Mouse (Mus musculus): ENCODE results near the gene Zfp148. TPM values are rescaled to one million over a fixed set of nuclear protein-coding genes. Genes with fewer than 3 reads are reported as not detected.
"Not testable (repeated sequence)": the region's sequence is repeated elsewhere in the genome, so short reads cannot be mapped to it uniquely, and the experiment has no call there.

Gene Zfp148
- polyA plus RNA-seq (2014; fragmentation: Nextera tagmentation; extraction: Ambion mirVana), result 47.3 and 52.5 TPM in 2 replicates

- WGBS, result 4% methylated on average over 50 of the region's 50 CpGs
- not testable (repeated sequence) for H3K4me1 ChIP-seq (replicated peaks; ENCODE audit: control insufficient read depth, insufficient read depth, low read length); H3K27me3 ChIP-seq (replicated peaks; ENCODE audit: control insufficient read depth, insufficient read depth, low read length); H3K36me3 ChIP-seq (ENCODE audit: control insufficient read depth, insufficient read depth, low read length); H3K9me3 ChIP-seq (ENCODE audit: control insufficient read depth, low read length)
- Histone ChIP-seq H3K27ac (ENCODE audit: low read depth) (peak within 1 kb of the TSS; percentile 89), H3K4me2 (ENCODE audit: low read length) (peak within 1 kb of the TSS; percentile 81), H3K4me3 (ENCODE audit: low read depth, low read length) (peak within 1 kb of the TSS; percentile 66), H3K9ac (ENCODE audit: low read length) (peak within 1 kb of the TSS; percentile 85)
- ATAC-seq (replicated peaks; ENCODE audit: low FRiP score, low TSS enrichment, low read depth), result peak; percentile 94
- DNase-seq (ENCODE audit: low spot score), result peak; percentile 93
Measured at GRCm38 (mm10) chr16:33379944-33380881, at the start of gene Zfp148. TSS of gene Zfp148 (plus strand) at chr16:33380836.

GRCm38 (mm10) chr16:33333015-33333414 is 47.6 kb upstream of the Zfp148 start:
- DNase-seq (ENCODE audit: low spot score), result no peak
- no peak for ATAC-seq (replicated peaks; ENCODE audit: low FRiP score, low TSS enrichment, low read depth)
- Histone ChIP-seq H3K36me3 (ENCODE audit: control insufficient read depth, insufficient read depth, low read length) (no peaks in the 10 kb centered on the region), H3K9me3 (ENCODE audit: control insufficient read depth, low read length) (no peaks in the 10 kb centered on the region), H3K27me3 (replicated peaks; ENCODE audit: control insufficient read depth, insufficient read depth, low read length) (no peaks in the 10 kb centered on the region), H3K4me2 (ENCODE audit: low read length) (no peak overlapping the region), H3K9ac (ENCODE audit: low read length) (no peak overlapping the region), H3K4me1 (replicated peaks; ENCODE audit: control insufficient read depth, insufficient read depth, low read length) (peaks cover 7% of the 10 kb centered on the region), H3K4me3 (ENCODE audit: low read depth, low read length) (no peak overlapping the region), H3K27ac (ENCODE audit: low read depth) (no peak overlapping the region)
- WGBS, result 77% methylated on average over 14 of the region's 14 CpGs

- Histone ChIP-seq H3K4me2 (ENCODE audit: low read length) (peak overlapping the region; percentile 22), H3K27ac (ENCODE audit: low read depth) (0 out of 2 replicates have a peak overlapping the region, but pooled peaks have one; percentile 10), H3K9ac (ENCODE audit: low read length) (no peak overlapping the region), H3K36me3 (ENCODE audit: control insufficient read depth, insufficient read depth, low read length) (no peaks in the 10 kb centered on the region), H3K27me3 (replicated peaks; ENCODE audit: control insufficient read depth, insufficient read depth, low read length) (no peaks in the 10 kb centered on the region), H3K4me1 (replicated peaks; ENCODE audit: control insufficient read depth, insufficient read depth, low read length) (peaks cover 7% of the 10 kb centered on the region), H3K4me3 (ENCODE audit: low read depth, low read length) (no peak overlapping the region), H3K9me3 (ENCODE audit: control insufficient read depth, low read length) (no peaks in the 10 kb centered on the region)
- 10% methylated on average over 8 of the region's 8 CpGs for WGBS
- peak; percentile 79 for DNase-seq (ENCODE audit: low spot score)
- peak; percentile 79 for ATAC-seq (replicated peaks; ENCODE audit: low FRiP score, low TSS enrichment, low read depth)
Measured at GRCm38 (mm10) chr16:33337177-33337576, 43.5 kb upstream of the Zfp148 start.

- no peak for DNase-seq (ENCODE audit: low spot score)
- peak overlapping the region; percentile 22 for H3K4me2 ChIP-seq (ENCODE audit: low read length)
- H3K4me3 ChIP-seq (ENCODE audit: low read depth, low read length), result no peak overlapping the region
Measured at GRCm38 (mm10) chr16:33337681-33338080, 43.0 kb upstream of the Zfp148 start.

GRCm38 (mm10) chr16:33338492-33338891 is 42.1 kb upstream of the Zfp148 start:
- no peak overlapping the region for H3K27ac ChIP-seq (ENCODE audit: low read depth)
- no peak overlapping the region for H3K9ac ChIP-seq (ENCODE audit: low read length)
- peaks cover 7% of the 10 kb centered on the region for H3K4me1 ChIP-seq (replicated peaks; ENCODE audit: control insufficient read depth, insufficient read depth, low read length)
- H3K4me2 ChIP-seq (ENCODE audit: low read length), result no peak overlapping the region
- DNase-seq (ENCODE audit: low spot score) (no peak), ATAC-seq (replicated peaks; ENCODE audit: low FRiP score, low TSS enrichment, low read depth) (no peak)
- no peak overlapping the region for H3K4me3 ChIP-seq (ENCODE audit: low read depth, low read length)
- no peaks in the 10 kb centered on the region for H3K27me3 ChIP-seq (replicated peaks; ENCODE audit: control insufficient read depth, insufficient read depth, low read length)
- WGBS, result 39% methylated on average over 4 of the region's 4 CpGs
- H3K36me3 ChIP-seq (ENCODE audit: control insufficient read depth, insufficient read depth, low read length), result no peaks in the 10 kb centered on the region
- H3K9me3 ChIP-seq (ENCODE audit: control insufficient read depth, low read length), result no peaks in the 10 kb centered on the region

More at GRCm38 (mm10) chr16:33337681-33338080, 43.0 kb upstream of the Zfp148 start:
- 67% methylated on average over 10 of the region's 10 CpGs for WGBS
- H3K9me3 ChIP-seq (ENCODE audit: control insufficient read depth, low read length), result no peaks in the 10 kb centered on the region
- H3K27ac ChIP-seq (ENCODE audit: low read depth), result no peak overlapping the region
- H3K27me3 ChIP-seq (replicated peaks; ENCODE audit: control insufficient read depth, insufficient read depth, low read length), result no peaks in the 10 kb centered on the region
- H3K36me3 ChIP-seq (ENCODE audit: control insufficient read depth, insufficient read depth, low read length), result no peaks in the 10 kb centered on the region
- no peak for ATAC-seq (replicated peaks; ENCODE audit: low FRiP score, low TSS enrichment, low read depth)
- H3K4me1 ChIP-seq (replicated peaks; ENCODE audit: control insufficient read depth, insufficient read depth, low read length), result peaks cover 7% of the 10 kb centered on the region
- H3K9ac ChIP-seq (ENCODE audit: low read length), result no peak overlapping the region

GRCm38 (mm10) chr16:33339476-33339875 is 41.2 kb upstream of the Zfp148 start:
- 72% methylated on average over 2 of the region's 2 CpGs for WGBS
- Histone ChIP-seq H3K4me3 (ENCODE audit: low read depth, low read length) (no peak overlapping the region), H3K36me3 (ENCODE audit: control insufficient read depth, insufficient read depth, low read length) (no peaks in the 10 kb centered on the region), H3K9ac (ENCODE audit: low read length) (no peak overlapping the region), H3K4me1 (replicated peaks; ENCODE audit: control insufficient read depth, insufficient read depth, low read length) (peaks cover 7% of the 10 kb centered on the region), H3K27ac (ENCODE audit: low read depth) (no peak overlapping the region), H3K4me2 (ENCODE audit: low read length) (no peak overlapping the region), H3K9me3 (ENCODE audit: control insufficient read depth, low read length) (no peaks in the 10 kb centered on the region), H3K27me3 (replicated peaks; ENCODE audit: control insufficient read depth, insufficient read depth, low read length) (no peaks in the 10 kb centered on the region)
- DNase-seq (ENCODE audit: low spot score) (no peak), ATAC-seq (replicated peaks; ENCODE audit: low FRiP score, low TSS enrichment, low read depth) (no peak)

GRCm38 (mm10) chr16:33342356-33342755 is 38.3 kb upstream of the Zfp148 start:
- WGBS, result 50% methylated on average over 1 of the region's 1 CpGs
- no peaks in the 10 kb centered on the region for H3K9me3 ChIP-seq (ENCODE audit: control insufficient read depth, low read length)
- H3K4me2 ChIP-seq (ENCODE audit: low read length), result no peak overlapping the region
- H3K27ac ChIP-seq (ENCODE audit: low read depth), result no peak overlapping the region
- peaks cover 9% of the 10 kb centered on the region for H3K4me1 ChIP-seq (replicated peaks; ENCODE audit: control insufficient read depth, insufficient read depth, low read length)
- no peak overlapping the region for H3K9ac ChIP-seq (ENCODE audit: low read length)
- ATAC-seq (replicated peaks; ENCODE audit: low FRiP score, low TSS enrichment, low read depth) (no peak), DNase-seq (ENCODE audit: low spot score) (no peak)
- H3K4me3 ChIP-seq (ENCODE audit: low read depth, low read length), result no peak overlapping the region
- no peaks in the 10 kb centered on the region for H3K27me3 ChIP-seq (replicated peaks; ENCODE audit: control insufficient read depth, insufficient read depth, low read length)
- no peaks in the 10 kb centered on the region for H3K36me3 ChIP-seq (ENCODE audit: control insufficient read depth, insufficient read depth, low read length)

- H3K4me1 ChIP-seq (replicated peaks; ENCODE audit: control insufficient read depth, insufficient read depth, low read length), result peaks cover 5% of the 10 kb centered on the region
- no peak overlapping the region for H3K4me3 ChIP-seq (ENCODE audit: low read depth, low read length)
- no peaks in the 10 kb centered on the region for H3K9me3 ChIP-seq (ENCODE audit: control insufficient read depth, low read length)
- H3K36me3 ChIP-seq (ENCODE audit: control insufficient read depth, insufficient read depth, low read length), result no peaks in the 10 kb centered on the region
- no peak for DNase-seq (ENCODE audit: low spot score)
- no peak overlapping the region for H3K4me2 ChIP-seq (ENCODE audit: low read length)
- H3K27me3 ChIP-seq (replicated peaks; ENCODE audit: control insufficient read depth, insufficient read depth, low read length), result no peaks in the 10 kb centered on the region
- no peak overlapping the region for H3K27ac ChIP-seq (ENCODE audit: low read depth)
- WGBS, result 54% methylated on average over 5 of the region's 5 CpGs
- ATAC-seq (replicated peaks; ENCODE audit: low FRiP score, low TSS enrichment, low read depth), result no peak
- no peak overlapping the region for H3K9ac ChIP-seq (ENCODE audit: low read length)
Measured at GRCm38 (mm10) chr16:33343106-33343505, 37.5 kb upstream of the Zfp148 start.
